Mouse (Mus musculus): ENCODE measurements around the gene Surf1. TPM values are rescaled to one million over a fixed set of nuclear protein-coding genes. Genes with fewer than 3 reads are reported as not detected.
A peak's percentile ranks its signal among the peaks of the same experiment; 100 is the strongest.

Gene Surf1
- polyA plus RNA-seq (2015; fragmentation: Nextera tagmentation; extraction: Ambion mirVana), result 87.3 and 98.9 TPM in 2 replicates

- no peaks in the 10 kb centered on the region for H3K27me3 ChIP-seq (replicated peaks; ENCODE audit: control insufficient read depth, insufficient read depth, low read length)
- H3K36me3 ChIP-seq (ENCODE audit: control insufficient read depth, insufficient read depth, low read length), result peaks cover 51% of the 10 kb centered on the region
- peaks cover 39% of the 10 kb centered on the region for H3K4me1 ChIP-seq (ENCODE audit: control insufficient read depth, insufficient read depth, low read depth, low read length)
- 1% methylated on average over 46 of the region's 47 CpGs for WGBS
- peak within 1 kb of the TSS; percentile 86 for H3K4me2 ChIP-seq (ENCODE audit: low read length)
- peak within 1 kb of the TSS; percentile 87 for H3K9ac ChIP-seq (ENCODE audit: low read depth, low read length)
- no peaks in the 10 kb centered on the region for H3K9me3 ChIP-seq (ENCODE audit: control insufficient read depth, low read length)
- peak within 1 kb of the TSS; percentile 81 for H3K27ac ChIP-seq (ENCODE audit: low read depth, low read length)
- H3K4me3 ChIP-seq (ENCODE audit: low read length), result peak within 1 kb of the TSS; percentile 82
- ATAC-seq, result peak; percentile 83
Measured at GRCm38 (mm10) chr2:26915927-26916728, at the start of gene Surf1, which contains the start of gene Surf2. Gene Surf1 (minus strand): TSS chr2:26916530. Gene Surf2 (plus strand): TSS chr2:26916367.

- Histone ChIP-seq H3K4me3 (ENCODE audit: low read length) (peak overlapping the region; percentile 82), H3K9me3 (ENCODE audit: control insufficient read depth, low read length) (no peaks in the 10 kb centered on the region), H3K9ac (ENCODE audit: low read depth, low read length) (peak overlapping the region; percentile 89), H3K4me1 (ENCODE audit: control insufficient read depth, insufficient read depth, low read depth, low read length) (peaks cover 25% of the 10 kb centered on the region), H3K27me3 (replicated peaks; ENCODE audit: control insufficient read depth, insufficient read depth, low read length) (no peaks in the 10 kb centered on the region), H3K27ac (ENCODE audit: low read depth, low read length) (peak overlapping the region; percentile 98), H3K36me3 (ENCODE audit: control insufficient read depth, insufficient read depth, low read length) (0 out of 2 replicates have a peak, but pooled peaks cover 2% of the 10 kb centered on the region), H3K4me2 (ENCODE audit: low read length) (peak overlapping the region; percentile 71)
- ATAC-seq, result peak; percentile 3; the same call in 1 of the 2 replicates
- 18% methylated on average over 14 of the region's 14 CpGs for WGBS
Measured at GRCm38 (mm10) chr2:26964724-26965370, 48.5 kb upstream of the Surf1 start.

- Histone ChIP-seq H3K9me3 (ENCODE audit: control insufficient read depth, low read length) (no peaks in the 10 kb centered on the region), H3K4me2 (ENCODE audit: low read length) (peak within 1 kb of the TSS; percentile 71), H3K4me1 (ENCODE audit: control insufficient read depth, insufficient read depth, low read depth, low read length) (peaks cover 25% of the 10 kb centered on the region), H3K9ac (ENCODE audit: low read depth, low read length) (peak within 1 kb of the TSS; percentile 89), H3K36me3 (ENCODE audit: control insufficient read depth, insufficient read depth, low read length) (peaks cover 5% of the 10 kb centered on the region; the same call in 1 of the 2 replicates), H3K4me3 (ENCODE audit: low read length) (peak within 1 kb of the TSS; percentile 82), H3K27ac (ENCODE audit: low read depth, low read length) (peak within 1 kb of the TSS; percentile 98), H3K27me3 (replicated peaks; ENCODE audit: control insufficient read depth, insufficient read depth, low read length) (no peaks in the 10 kb centered on the region)
- WGBS, result under 1% methylated on average over 49 of the region's 50 CpGs
- ATAC-seq, result peak; percentile 99
Measured at GRCm38 (mm10) chr2:26963923-26964723, 47.8 kb upstream of the Surf1 start, which contains the start of gene Rexo4. Gene Rexo4 (minus strand): TSS chr2:26964386.

GRCm38 (mm10) chr2:26960756-26961155 lies 44.4 kb upstream of the Surf1 start:
- no peaks in the 10 kb centered on the region for H3K9me3 ChIP-seq (ENCODE audit: control insufficient read depth, low read length)
- no peak for ATAC-seq

GRCm38 (mm10) chr2:26957488-26957859 lies 41.1 kb upstream of the Surf1 start:
- Histone ChIP-seq H3K9me3 (ENCODE audit: control insufficient read depth, low read length) (no peaks in the 10 kb centered on the region), H3K4me2 (ENCODE audit: low read length) (no peak overlapping the region), H3K4me3 (ENCODE audit: low read length) (no peak overlapping the region), H3K4me1 (ENCODE audit: control insufficient read depth, insufficient read depth, low read depth, low read length) (peaks cover 11% of the 10 kb centered on the region), H3K27me3 (replicated peaks; ENCODE audit: control insufficient read depth, insufficient read depth, low read length) (no peaks in the 10 kb centered on the region), H3K9ac (ENCODE audit: low read depth, low read length) (no peak overlapping the region), H3K36me3 (ENCODE audit: control insufficient read depth, insufficient read depth, low read length) (peaks cover 43% of the 10 kb centered on the region), H3K27ac (ENCODE audit: low read depth, low read length) (no peak overlapping the region)
- ATAC-seq, result no peak
- 84% methylated on average over 2 of the region's 2 CpGs for WGBS

More at GRCm38 (mm10) chr2:26960756-26961155, 44.4 kb upstream of the Surf1 start:
- WGBS, result 73% methylated on average over 4 of the region's 4 CpGs
- Histone ChIP-seq H3K4me1 (ENCODE audit: control insufficient read depth, insufficient read depth, low read depth, low read length) (peaks cover 25% of the 10 kb centered on the region), H3K4me3 (ENCODE audit: low read length) (no peak overlapping the region), H3K27ac (ENCODE audit: low read depth, low read length) (no peak overlapping the region), H3K4me2 (ENCODE audit: low read length) (no peak overlapping the region), H3K27me3 (replicated peaks; ENCODE audit: control insufficient read depth, insufficient read depth, low read length) (no peaks in the 10 kb centered on the region), H3K9ac (ENCODE audit: low read depth, low read length) (no peak overlapping the region), H3K36me3 (ENCODE audit: control insufficient read depth, insufficient read depth, low read length) (peaks cover 24% of the 10 kb centered on the region)

GRCm38 (mm10) chr2:26956811-26957487 lies 40.6 kb upstream of the Surf1 start:
- Histone ChIP-seq H3K4me2 (ENCODE audit: low read length) (no peak overlapping the region), H3K36me3 (ENCODE audit: control insufficient read depth, insufficient read depth, low read length) (peaks cover 41% of the 10 kb centered on the region), H3K27ac (ENCODE audit: low read depth, low read length) (no peak overlapping the region), H3K4me1 (ENCODE audit: control insufficient read depth, insufficient read depth, low read depth, low read length) (peaks cover 7% of the 10 kb centered on the region), H3K9me3 (ENCODE audit: control insufficient read depth, low read length) (no peaks in the 10 kb centered on the region), H3K27me3 (replicated peaks; ENCODE audit: control insufficient read depth, insufficient read depth, low read length) (no peaks in the 10 kb centered on the region), H3K9ac (ENCODE audit: low read depth, low read length) (no peak overlapping the region), H3K4me3 (ENCODE audit: low read length) (no peak overlapping the region)
- no peak for ATAC-seq
- 96% methylated on average over 12 of the region's 12 CpGs for WGBS

GRCm38 (mm10) chr2:26954735-26955395 lies 38.5 kb upstream of the Surf1 start:
- no peaks in the 10 kb centered on the region for H3K4me1 ChIP-seq (ENCODE audit: control insufficient read depth, insufficient read depth, low read depth, low read length)
- H3K36me3 ChIP-seq (ENCODE audit: control insufficient read depth, insufficient read depth, low read length), result peaks cover 41% of the 10 kb centered on the region
- H3K9ac ChIP-seq (ENCODE audit: low read depth, low read length), result no peak overlapping the region
- no peak overlapping the region for H3K27ac ChIP-seq (ENCODE audit: low read depth, low read length)
- no peak overlapping the region for H3K4me2 ChIP-seq (ENCODE audit: low read length)
- no peaks in the 10 kb centered on the region for H3K27me3 ChIP-seq (replicated peaks; ENCODE audit: control insufficient read depth, insufficient read depth, low read length)
- H3K4me3 ChIP-seq (ENCODE audit: low read length), result no peak overlapping the region
- H3K9me3 ChIP-seq (ENCODE audit: control insufficient read depth, low read length), result no peaks in the 10 kb centered on the region
- no peak for ATAC-seq
- 97% methylated on average over 2 of the region's 2 CpGs for WGBS

GRCm38 (mm10) chr2:26952866-26953265 lies 36.5 kb upstream of the Surf1 start:
- no peaks in the 10 kb centered on the region for H3K27me3 ChIP-seq (replicated peaks; ENCODE audit: control insufficient read depth, insufficient read depth, low read length)
- ATAC-seq, result no peak
- peaks cover 34% of the 10 kb centered on the region for H3K36me3 ChIP-seq (ENCODE audit: control insufficient read depth, insufficient read depth, low read length)
- H3K9me3 ChIP-seq (ENCODE audit: control insufficient read depth, low read length), result no peaks in the 10 kb centered on the region
- no peak overlapping the region for H3K4me3 ChIP-seq (ENCODE audit: low read length)
- H3K9ac ChIP-seq (ENCODE audit: low read depth, low read length), result no peak overlapping the region
- H3K4me2 ChIP-seq (ENCODE audit: low read length), result no peak overlapping the region
- WGBS, result 89% methylated on average over 8 of the region's 8 CpGs
- H3K4me1 ChIP-seq (ENCODE audit: control insufficient read depth, insufficient read depth, low read depth, low read length), result no peaks in the 10 kb centered on the region
- H3K27ac ChIP-seq (ENCODE audit: low read depth, low read length), result no peak overlapping the region

Measured in hindbrain, embryonic 16.5 days (tissue).